Mouse (Mus musculus): ENCODE results near the gene Tead3.
A peak's percentile ranks its signal among the peaks of the same experiment; 100 is the strongest.

Gene Tead3

GRCm38 (mm10) chr17:28311366-28312132 is 39.1 kb downstream of the Tead3 start:
- peak; percentile 85 for DNase-seq (ENCODE audit: low read depth, low spot score)

GRCm38 (mm10) chr17:28310831-28311230 is 39.8 kb downstream of the Tead3 start:
- peak; percentile 66 for DNase-seq (ENCODE audit: low read depth, low spot score)

- DNase-seq (ENCODE audit: low read depth, low spot score), result peak; percentile 95
These were observed 42.1 kb downstream of the Tead3 start for GRCm38 (mm10) chr17:28308297-28309195.

- no peak for DNase-seq (ENCODE audit: low read depth, low spot score)
These were observed 45.4 kb downstream of the Tead3 start for GRCm38 (mm10) chr17:28305172-28305571.

- DNase-seq (ENCODE audit: low read depth, low spot score), result no peak
These were observed 49.8 kb downstream of the Tead3 start for GRCm38 (mm10) chr17:28300850-28301249.

GRCm38 (mm10) chr17:28300323-28300722 is 50.3 kb downstream of the Tead3 start:
- no peak for DNase-seq (ENCODE audit: low read depth, low spot score)

- no peak for DNase-seq (ENCODE audit: low read depth, low spot score)
These were observed 50.8 kb downstream of the Tead3 start for GRCm38 (mm10) chr17:28299669-28300320.

- DNase-seq (ENCODE audit: low read depth, low spot score), result no peak
These were observed 51.7 kb downstream of the Tead3 start for GRCm38 (mm10) chr17:28298888-28299287.

- no peak for DNase-seq (ENCODE audit: low read depth, low spot score)
These were observed 55.9 kb downstream of the Tead3 start for GRCm38 (mm10) chr17:28294449-28295333.

- no peak for DNase-seq (ENCODE audit: low read depth, low spot score)
These were observed 56.9 kb downstream of the Tead3 start for GRCm38 (mm10) chr17:28293716-28294115.

GRCm38 (mm10) chr17:28291346-28291745 is 59.3 kb downstream of the Tead3 start:
- no peak for DNase-seq (ENCODE audit: low read depth, low spot score)

- no peak for DNase-seq (ENCODE audit: low read depth, low spot score)
These were observed 59.9 kb downstream of the Tead3 start for GRCm38 (mm10) chr17:28290671-28291070.

- peak; percentile 55 for DNase-seq (ENCODE audit: low read depth, low spot score)
These were observed 60.4 kb downstream of the Tead3 start for GRCm38 (mm10) chr17:28290262-28290661.

- DNase-seq (ENCODE audit: low read depth, low spot score), result no peak
These were observed 62.6 kb downstream of the Tead3 start for GRCm38 (mm10) chr17:28287980-28288379.

- no peak for DNase-seq (ENCODE audit: low read depth, low spot score)
These were observed 63.0 kb downstream of the Tead3 start for GRCm38 (mm10) chr17:28287578-28287977.

GRCm38 (mm10) chr17:28286964-28287363 is 63.7 kb downstream of the Tead3 start:
- DNase-seq (ENCODE audit: low read depth, low spot score), result no peak

GRCm38 (mm10) chr17:28286133-28286532 is 64.5 kb downstream of the Tead3 start:
- DNase-seq (ENCODE audit: low read depth, low spot score), result no peak

GRCm38 (mm10) chr17:28283199-28283598 is 67.4 kb downstream of the Tead3 start:
- no peak for DNase-seq (ENCODE audit: low read depth, low spot score)

- no peak for DNase-seq (ENCODE audit: low read depth, low spot score)
These were observed 68.7 kb downstream of the Tead3 start for GRCm38 (mm10) chr17:28281866-28282441.
